Mouse (Mus musculus) E14TG2a.4 (cell line): ENCODE measurements at regions not wholly inside any gene's neighbourhood (a gene's known extent, or its start where the extent isn't known, plus 50 kb on each side); places are given as distances from the start of the nearest gene placed in this dataset.

ENCODE experiments used
- H3K27me3 ChIP-seq: 2 replicates; pipeline ENCODE4 v1.6.1; 2014; ENCODE audit warnings: low read length, control low read depth; ENCODE audit not compliant: insufficient read depth
- H3K36me3 ChIP-seq: 2 replicates; pipeline ENCODE4 v1.6.1; 2014; ENCODE audit warnings: low read length, control low read depth; ENCODE audit not compliant: insufficient read depth
- H3K4me1 ChIP-seq: replicated peaks from 2 replicates; pipeline ENCODE4 v1.6.1; 2014; ENCODE audit warnings: low read depth, low read length, control low read depth
- H3K4me3 ChIP-seq: replicated peaks from 2 replicates; pipeline ENCODE4 v1.5.1; 2014; ENCODE audit warnings: mild to moderate bottlenecking, low read length
- H3K9me3 ChIP-seq: 2 replicates; pipeline ENCODE4 v1.6.1; 2014; ENCODE audit warnings: low read length, control low read depth
- CTCF ChIP-seq: conservative IDR thresholded peaks from 2 replicates; pipeline ENCODE4 v1.5.1; 2014; ENCODE audit warnings: low read length
- NANOG ChIP-seq: IDR thresholded peaks from 2 replicates; pipeline ENCODE4 v1.6.1; 2014; ENCODE audit warnings: borderline replicate concordance, low read length, mixed read lengths
- POU5F1 ChIP-seq: IDR thresholded peaks from 2 replicates; pipeline ENCODE4 v1.6.1; 2014; ENCODE audit warnings: low read length, borderline replicate concordance

DNA sequence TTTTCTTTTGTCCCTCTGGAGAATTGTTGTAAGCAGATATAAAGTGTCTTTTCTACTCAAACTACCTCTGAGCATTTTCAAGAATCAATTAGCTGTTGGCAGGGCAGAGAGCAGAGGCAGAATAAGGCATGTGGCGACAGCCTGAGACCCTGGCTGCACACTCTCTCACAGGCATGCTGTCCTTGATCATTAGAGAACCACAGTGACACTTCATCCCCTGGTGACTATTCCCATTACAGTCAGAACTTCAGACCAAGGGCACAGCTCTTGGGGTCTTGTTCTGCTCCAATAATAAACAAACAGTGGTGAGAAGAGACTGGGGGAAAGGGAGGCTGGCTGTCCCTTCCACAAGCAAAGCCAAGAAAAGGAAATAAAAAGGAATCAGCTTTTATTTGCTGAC, 120.9 kb upstream of the Slc30a5 start:
- Histone ChIP-seq H3K4me3 (no peak overlapping the region), H3K4me1 (peaks cover 6% of the 10 kb centered on the region), H3K27me3 (no peaks in the 10 kb centered on the region), H3K36me3 (no peaks in the 10 kb centered on the region), H3K9me3 (no peaks in the 10 kb centered on the region)
- TF ChIP-seq NANOG (no peak), CTCF (no peak), POU5F1 (no peak)

GRCm38 (mm10) chr13:100951185-100951508, 117.9 kb upstream of the Slc30a5 start:
- Histone ChIP-seq H3K4me3 (no peak overlapping the region), H3K27me3 (no peaks in the 10 kb centered on the region), H3K4me1 (peaks cover 3% of the 10 kb centered on the region), H3K9me3 (no peaks in the 10 kb centered on the region), H3K36me3 (no peaks in the 10 kb centered on the region)
- TF ChIP-seq CTCF (no peak), POU5F1 (no peak), NANOG (no peak)

DNA sequence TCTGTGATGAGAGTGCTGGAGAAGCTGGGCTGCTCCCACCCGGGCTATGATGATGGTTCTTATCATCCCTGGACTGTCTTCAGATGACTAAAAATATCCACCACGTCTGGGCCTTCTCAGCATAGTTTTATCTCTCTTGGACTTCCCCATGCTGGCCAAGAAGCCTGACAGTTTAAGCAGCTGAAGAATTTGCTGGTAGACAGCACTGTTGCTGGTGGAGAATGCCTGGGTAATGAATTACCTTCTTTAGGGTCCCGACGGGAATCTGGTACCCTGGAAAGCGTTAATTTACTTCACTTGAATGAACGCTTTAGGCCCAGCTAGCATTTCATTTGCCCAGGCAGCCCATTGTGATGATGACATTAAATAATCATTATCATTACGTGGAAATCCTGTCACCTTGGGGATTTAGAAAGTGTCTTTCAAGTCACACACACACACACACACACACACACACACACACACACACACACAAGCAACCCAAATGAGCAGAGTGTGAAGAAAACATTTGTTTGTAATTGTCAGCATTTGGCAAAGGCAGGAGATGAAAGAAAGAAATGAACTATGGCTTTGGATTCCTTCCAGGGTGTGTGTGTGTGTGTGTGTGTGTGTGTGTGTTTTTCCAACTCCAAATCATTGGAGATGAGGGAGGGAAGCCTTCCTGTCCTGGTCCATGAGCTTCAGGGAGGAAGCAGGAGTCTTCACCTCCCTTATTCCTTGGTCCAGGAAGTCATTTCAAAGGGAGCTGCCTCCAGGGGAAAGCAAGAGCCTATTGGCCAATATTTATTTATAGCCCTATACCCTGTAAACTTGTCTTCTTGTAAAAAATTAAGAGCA, 117.3 kb upstream of the Slc30a5 start:
- Histone ChIP-seq H3K4me1 (no peaks in the 10 kb centered on the region), H3K36me3 (no peaks in the 10 kb centered on the region), H3K4me3 (no peak overlapping the region), H3K27me3 (no peaks in the 10 kb centered on the region), H3K9me3 (no peaks in the 10 kb centered on the region)
- no peak for TF ChIP-seq NANOG
- no peak for TF ChIP-seq POU5F1
- TF ChIP-seq CTCF, result no peak

DNA sequence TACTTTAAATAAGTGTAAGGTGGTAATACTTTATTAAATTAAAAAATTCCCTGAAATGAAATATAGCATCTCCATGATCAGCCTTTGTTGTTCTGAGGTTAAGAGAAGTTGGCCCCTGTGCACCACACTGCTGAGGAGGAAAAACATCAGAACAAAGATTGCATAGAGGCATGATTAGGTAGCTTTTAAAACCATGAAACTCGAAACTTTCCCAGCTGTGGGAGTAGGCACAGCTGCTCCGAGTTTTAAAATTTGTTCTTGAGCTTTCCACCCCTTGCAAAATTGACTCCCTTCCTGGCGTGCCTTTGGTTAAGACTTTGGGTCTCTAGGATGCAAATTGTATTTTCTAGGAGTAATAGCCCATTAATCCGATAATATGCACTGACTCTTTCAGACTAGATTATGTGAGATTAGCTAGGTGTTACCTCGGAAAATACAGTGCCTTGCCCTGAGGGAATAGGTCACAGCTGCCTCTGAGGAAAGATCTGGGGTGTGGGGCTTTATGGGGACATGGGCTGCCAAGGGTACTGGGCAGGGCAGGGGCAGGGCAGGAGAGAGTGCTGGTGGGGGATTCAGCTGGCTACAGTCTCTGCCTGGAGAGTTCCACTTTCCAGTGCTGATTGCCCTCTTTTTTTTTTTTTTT, 110.1 kb upstream of the Slc30a5 start:
- TF ChIP-seq NANOG (no peak), CTCF (no peak), POU5F1 (no peak)
- no peaks in the 10 kb centered on the region for H3K36me3 ChIP-seq
- H3K9me3 ChIP-seq, result no peaks in the 10 kb centered on the region

DNA sequence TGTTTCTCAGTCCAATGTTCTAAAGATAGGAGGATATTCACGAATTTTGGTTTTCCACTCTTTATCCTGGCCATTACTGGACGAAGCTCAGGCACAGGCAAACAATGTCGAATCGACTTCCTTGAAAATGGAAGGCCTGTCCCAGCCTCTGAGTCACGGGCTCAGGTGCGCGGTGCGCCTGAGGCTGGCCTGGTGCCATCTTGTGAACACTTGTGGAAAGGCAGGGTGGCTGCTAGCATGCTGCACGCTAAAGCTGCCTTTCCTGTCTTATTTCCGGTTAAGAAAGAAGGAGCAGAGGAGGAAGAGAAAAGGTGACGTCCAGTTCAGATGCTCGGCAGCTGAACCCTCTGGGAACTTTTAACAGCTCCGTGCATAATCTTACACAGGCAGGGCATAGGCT, 107.6 kb upstream of the Slc30a5 start:
- 0 out of 2 replicates have a peak, but pooled peaks have one; percentile 20 for TF ChIP-seq CTCF
- TF ChIP-seq NANOG, result no peak
- no peaks in the 10 kb centered on the region for H3K36me3 ChIP-seq
- 0 out of 2 replicates have a peak, but pooled peaks cover 3% of the 10 kb centered on the region for H3K27me3 ChIP-seq
- no peak overlapping the region for H3K4me3 ChIP-seq
- no peaks in the 10 kb centered on the region for H3K4me1 ChIP-seq
- H3K9me3 ChIP-seq, result no peaks in the 10 kb centered on the region

More for the DNA sequence above, 110.1 kb upstream of the Slc30a5 start:
- no peak overlapping the region for H3K4me3 ChIP-seq
- 0 out of 2 replicates have a peak, but pooled peaks cover 3% of the 10 kb centered on the region for H3K27me3 ChIP-seq
- no peaks in the 10 kb centered on the region for H3K4me1 ChIP-seq

DNA sequence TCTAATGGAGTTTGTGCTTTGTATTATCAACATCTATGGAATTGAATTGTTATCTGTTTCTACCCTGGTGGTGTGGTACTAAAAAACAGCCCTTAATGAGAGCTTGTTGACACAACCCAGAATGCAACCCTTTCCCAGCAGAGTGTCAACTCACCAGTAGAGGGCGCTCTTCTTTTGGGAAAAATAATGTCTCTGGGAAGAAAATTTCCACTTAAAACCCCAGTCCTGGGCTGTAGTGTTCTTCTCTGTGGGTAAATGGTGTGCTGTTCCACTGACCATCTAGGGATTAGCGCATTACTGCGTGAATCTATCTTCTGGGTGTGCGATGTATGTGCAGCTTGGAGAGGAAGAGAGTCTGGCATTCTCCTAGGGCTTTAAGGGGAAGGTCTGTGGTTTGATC, 106.5 kb upstream of the Slc30a5 start:
- Histone ChIP-seq H3K9me3 (no peaks in the 10 kb centered on the region), H3K36me3 (no peaks in the 10 kb centered on the region), H3K27me3 (0 out of 2 replicates have a peak, but pooled peaks cover 3% of the 10 kb centered on the region), H3K4me3 (no peak overlapping the region), H3K4me1 (no peaks in the 10 kb centered on the region)
- TF ChIP-seq CTCF (peak; percentile 94), NANOG (no peak)

GRCm38 (mm10) chr13:100933265-100933664, 100.0 kb upstream of the Slc30a5 start:
- Histone ChIP-seq H3K4me3 (no peak overlapping the region), H3K27me3 (peaks cover 11% of the 10 kb centered on the region), H3K36me3 (no peaks in the 10 kb centered on the region), H3K4me1 (no peaks in the 10 kb centered on the region), H3K9me3 (no peaks in the 10 kb centered on the region)
- no peak for TF ChIP-seq NANOG

DNA sequence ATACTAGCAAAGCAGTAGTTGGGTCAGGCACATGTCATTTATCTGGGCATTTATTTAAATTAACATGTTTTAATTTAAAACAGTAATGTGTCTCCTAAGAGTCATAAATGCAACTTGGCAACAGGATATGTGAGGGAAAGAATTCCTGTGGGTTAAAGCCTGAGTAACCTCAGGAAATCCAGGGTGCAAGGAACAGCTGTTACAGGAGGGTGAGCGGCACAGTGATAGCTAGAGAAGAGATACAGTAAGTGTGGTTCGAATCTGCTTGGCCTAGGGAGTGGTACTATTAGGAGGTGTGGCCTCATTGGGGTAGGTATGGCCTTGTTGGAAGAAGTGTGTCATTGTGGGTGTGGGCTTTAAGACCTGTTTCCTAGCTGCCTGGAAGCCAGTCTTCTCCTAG, 66.3 kb upstream of the Slc30a5 start:
- Histone ChIP-seq H3K9me3 (no peaks in the 10 kb centered on the region), H3K4me3 (no peak overlapping the region), H3K4me1 (no peaks in the 10 kb centered on the region), H3K36me3 (no peaks in the 10 kb centered on the region), H3K27me3 (0 out of 2 replicates have a peak, but pooled peaks cover under 1% of the 10 kb centered on the region)
- TF ChIP-seq CTCF, result no peak
- TF ChIP-seq POU5F1, result no peak
- TF ChIP-seq NANOG, result no peak
